Mouse (Mus musculus): Measurements from ENCODE around the gene Tcirg1.
A peak's percentile ranks its signal among the peaks of the same experiment; 100 is the strongest.

The Tcirg1 gene

GRCm38 (mm10) chr19:3850847-3851469, 56.0 kb downstream of the Tcirg1 start:
- DNase-seq = peak; percentile 65 to 82

GRCm38 (mm10) chr19:3850076-3850475, 56.9 kb downstream of the Tcirg1 start:
- DNase-seq = peak in 1 of 2 experiments; percentile 7

GRCm38 (mm10) chr19:3849251-3849650, 57.7 kb downstream of the Tcirg1 start:
- DNase-seq = no peak

GRCm38 (mm10) chr19:3848207-3848808, 58.6 kb downstream of the Tcirg1 start:
- peak in 1 of 2 experiments; percentile 37 for DNase-seq

GRCm38 (mm10) chr19:3847711-3848110, 59.2 kb downstream of the Tcirg1 start:
- DNase-seq = no peak

- no peak for DNase-seq
These were observed 60.0 kb downstream of the Tcirg1 start for GRCm38 (mm10) chr19:3846676-3847604.

Measured in kidney, postnatal 4 days (tissue).